Mouse (Mus musculus) C2C12 (cell line): ENCODE data around the gene Gcc1. TPM values are rescaled to one million over a fixed set of nuclear protein-coding genes. Genes with fewer than 3 reads are reported as not detected.

ENCODE experiments used
- H3K27me3 ChIP-seq: one replicate; pipeline ENCODE4 v1.6.1; 2011; ENCODE audit not compliant: control insufficient read depth, insufficient read depth, insufficient read length
- H3K36me3 ChIP-seq: one replicate; pipeline ENCODE4 v1.6.1; 2011; ENCODE audit not compliant: control insufficient read depth, insufficient read depth
- H3K4me3 ChIP-seq: one replicate; pipeline ENCODE4 v1.5.1; 2011; ENCODE audit warnings: mild to moderate bottlenecking, control low read depth; ENCODE audit not compliant: poor library complexity, insufficient read depth, severe bottlenecking
- H3K79me2 ChIP-seq: one replicate; pipeline ENCODE4 v1.6.1; 2011; ENCODE audit not compliant: control insufficient read depth, insufficient read depth
- H3K79me3 ChIP-seq: one replicate; pipeline ENCODE4 v1.6.1; 2011; ENCODE audit warnings: low read depth, control low read depth
- H3ac ChIP-seq: one replicate; pipeline ENCODE3; 2011; ENCODE audit warnings: low read depth; ENCODE audit not compliant: control insufficient read depth, insufficient read length
- CEBPB ChIP-seq: IDR thresholded peaks from one replicate; pipeline ENCODE4 v1.6.1; 2011; ENCODE audit warnings: low read depth, mild to moderate bottlenecking, control low read depth, moderate library complexity
- CTCF ChIP-seq: IDR thresholded peaks from one replicate; pipeline ENCODE4 v1.5.1; 2011; ENCODE audit not compliant: control insufficient read depth, insufficient read depth, insufficient read length
- FOSL1 ChIP-seq: IDR thresholded peaks from one replicate; pipeline ENCODE4 v1.8.0; 2011; ENCODE audit warnings: mild to moderate bottlenecking, low read length; ENCODE audit not compliant: poor library complexity, insufficient read depth, severe bottlenecking
- MAX ChIP-seq: IDR thresholded peaks from one replicate; pipeline ENCODE4 v1.6.1; 2011; ENCODE audit warnings: mild to moderate bottlenecking, control low read depth
- MYOD1 ChIP-seq: IDR thresholded peaks from one replicate; pipeline ENCODE4 v1.6.1; 2011; ENCODE audit warnings: low read depth; ENCODE audit not compliant: control insufficient read depth, insufficient read length
- MYOG ChIP-seq: IDR thresholded peaks from one replicate; pipeline ENCODE4 v1.6.1; 2011; ENCODE audit not compliant: control insufficient read depth, insufficient read length; ENCODE audit errors: extremely low read depth
- USF1 ChIP-seq: IDR thresholded peaks from one replicate; pipeline ENCODE4 v1.6.1; 2011; ENCODE audit warnings: low read depth, mild to moderate bottlenecking, control low read depth, moderate library complexity
- polyA plus RNA-seq: library from polyadenylated mRNA; unstranded; fragments of >200 nt; fragmentation: generic; extraction: Trizol; gene quantifications from one replicate; pipeline ENCODE4 v1.2.1, GENCODE M21; 2012; ENCODE audit warnings: missing spikeins

Gcc1 gene
- polyA plus RNA-seq, 1 experiment: 4.7 TPM

DNA sequence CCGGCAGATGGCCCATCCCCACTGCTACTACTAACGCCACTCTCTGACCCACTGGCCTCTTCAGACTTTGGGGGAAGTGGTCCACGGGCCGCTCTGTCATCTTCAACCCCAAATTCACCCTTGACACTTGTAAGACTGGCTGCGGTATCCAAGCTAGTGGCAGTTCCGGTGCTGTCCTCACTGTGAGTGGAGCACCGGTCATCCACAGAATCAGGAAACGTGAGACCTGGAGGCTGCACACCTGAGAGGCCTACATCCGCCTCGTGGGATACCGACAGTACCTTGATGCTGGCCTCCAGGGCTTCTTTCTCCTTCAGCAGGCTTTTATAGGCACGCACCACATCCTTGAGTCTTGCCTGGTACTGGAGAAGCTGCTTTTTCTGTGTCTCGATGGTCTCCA is 7.3 kb downstream of the Gcc1 start:
- Histone ChIP-seq H3K4me3 (peak overlapping the region; percentile 56), H3K79me3 (peaks cover 14% of the 10 kb centered on the region), H3K79me2 (peaks cover 32% of the 10 kb centered on the region), H3K36me3 (peaks cover 9% of the 10 kb centered on the region), H3ac (peak overlapping the region; percentile 84), H3K27me3 (no peaks in the 10 kb centered on the region)
- no peak for TF ChIP-seq MYOG
- no peak for TF ChIP-seq CEBPB
- no peak for TF ChIP-seq FOSL1
- no peak for TF ChIP-seq MAX
- no peak for TF ChIP-seq CTCF
- no peak for TF ChIP-seq MYOD1
- no peak for TF ChIP-seq USF1

DNA sequence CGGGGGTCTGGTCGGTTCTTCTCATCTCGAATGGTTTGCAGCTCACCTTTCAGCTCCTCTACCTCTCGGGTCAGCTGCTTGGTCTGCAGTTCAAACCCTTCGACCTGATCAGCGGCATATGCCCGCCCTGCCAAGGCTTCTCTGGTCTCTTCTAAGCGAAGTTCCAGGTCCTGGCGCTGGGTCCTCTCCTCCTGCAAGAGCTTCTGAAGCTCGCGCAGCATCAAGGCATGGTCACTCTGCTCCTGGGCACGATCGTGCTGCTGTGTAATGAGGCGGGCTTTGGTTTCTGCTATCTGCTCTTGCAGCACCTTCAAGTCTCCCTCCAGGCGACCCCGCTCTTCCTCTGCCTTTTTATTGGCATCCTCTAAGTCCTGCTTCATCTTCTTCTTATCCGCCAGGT is 7.8 kb downstream of the Gcc1 start:
- peaks cover 32% of the 10 kb centered on the region for H3K79me2 ChIP-seq
- no peaks in the 10 kb centered on the region for H3K27me3 ChIP-seq
- H3ac ChIP-seq: no peak overlapping the region
- H3K36me3 ChIP-seq: peaks cover 9% of the 10 kb centered on the region
- H3K79me3 ChIP-seq: peaks cover 14% of the 10 kb centered on the region
- TF ChIP-seq CTCF: no peak
- TF ChIP-seq CEBPB: no peak
- TF ChIP-seq MYOG: no peak
- no peak for TF ChIP-seq USF1
- TF ChIP-seq FOSL1: no peak
- no peak for TF ChIP-seq MAX
- TF ChIP-seq MYOD1: no peak
- H3K4me3 ChIP-seq: peak overlapping the region; percentile 56

DNA sequence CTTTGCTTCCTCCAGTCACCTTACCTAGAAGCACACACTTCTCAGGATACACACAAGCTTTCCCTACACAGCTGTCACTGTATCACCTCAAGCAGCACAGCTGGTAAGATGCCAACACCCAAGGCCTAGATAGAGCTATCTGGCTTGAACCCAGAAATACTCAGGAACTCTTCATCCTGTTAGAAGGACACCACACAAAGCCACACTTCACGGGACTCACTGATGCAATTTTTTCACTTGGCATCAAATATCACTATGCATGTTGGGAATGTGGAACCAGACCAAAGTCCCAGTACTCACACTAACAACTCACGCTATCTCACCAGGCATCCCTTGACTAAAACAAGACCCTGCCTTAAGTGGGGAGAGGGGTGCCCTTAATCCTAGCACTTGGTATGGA is 8.5 kb downstream of the Gcc1 start:
- TF ChIP-seq MAX (no peak), FOSL1 (no peak), MYOD1 (no peak)
- no peak overlapping the region for H3ac ChIP-seq
- H3K36me3 ChIP-seq: peaks cover 9% of the 10 kb centered on the region
- H3K27me3 ChIP-seq: no peaks in the 10 kb centered on the region
- H3K79me2 ChIP-seq: peaks cover 28% of the 10 kb centered on the region
- no peak overlapping the region for H3K4me3 ChIP-seq
- H3K79me3 ChIP-seq: peaks cover 10% of the 10 kb centered on the region

DNA sequence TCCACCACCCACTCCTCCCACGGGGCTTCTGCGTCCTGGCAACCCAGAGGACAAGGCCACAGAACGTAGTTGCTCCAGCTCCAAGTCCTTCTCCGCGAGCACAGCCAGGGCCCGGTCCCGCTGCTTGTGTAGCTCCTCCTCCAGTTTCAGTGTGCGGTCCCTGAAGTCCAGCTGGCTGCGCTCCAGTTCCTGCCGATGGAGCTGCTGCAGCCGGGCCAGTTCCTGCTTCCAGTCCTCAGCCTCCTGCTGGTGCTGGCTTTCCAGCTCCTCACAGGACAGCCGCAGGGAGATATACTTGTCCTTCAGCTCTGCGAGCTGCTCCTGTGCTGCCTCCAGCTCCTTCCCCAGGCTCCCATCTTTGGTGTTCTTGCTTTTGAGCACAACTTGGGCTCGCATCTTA is 9.7 kb downstream of the Gcc1 start:
- no peak for TF ChIP-seq MAX
- no peak for TF ChIP-seq USF1
- TF ChIP-seq CEBPB: no peak
- no peak for TF ChIP-seq FOSL1
- TF ChIP-seq CTCF: no peak
- no peak for TF ChIP-seq MYOD1
- TF ChIP-seq MYOG: no peak
- no peak overlapping the region for H3K4me3 ChIP-seq
- peaks cover 17% of the 10 kb centered on the region for H3K79me2 ChIP-seq
- peaks cover 9% of the 10 kb centered on the region for H3K36me3 ChIP-seq
- H3K27me3 ChIP-seq: no peaks in the 10 kb centered on the region
- H3ac ChIP-seq: no peak overlapping the region
- H3K79me3 ChIP-seq: peaks cover 7% of the 10 kb centered on the region

DNA sequence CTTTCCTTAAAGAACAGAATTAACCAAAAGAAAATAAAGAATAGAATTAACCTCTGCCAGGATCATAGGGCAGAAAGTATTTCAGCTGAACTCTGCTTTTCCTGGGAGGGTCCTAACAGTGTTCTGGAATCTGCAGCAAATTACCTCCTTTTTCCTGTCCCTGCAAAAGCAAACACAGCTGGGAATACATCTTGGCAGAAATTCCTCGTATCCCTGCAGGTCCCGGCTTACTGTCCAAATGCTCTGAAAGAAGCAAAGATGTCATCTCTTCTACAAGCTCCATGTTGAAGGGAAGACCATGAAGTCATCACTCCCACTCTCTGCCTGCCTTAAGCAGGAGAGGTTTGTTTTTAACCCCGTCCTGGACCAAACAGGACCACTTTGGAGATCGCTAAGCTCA is 11.2 kb downstream of the Gcc1 start:
- no peak for TF ChIP-seq USF1
- TF ChIP-seq MAX: no peak
- Histone ChIP-seq H3K4me3 (no peak overlapping the region), H3K79me3 (peaks cover 7% of the 10 kb centered on the region), H3K79me2 (peaks cover 17% of the 10 kb centered on the region), H3K36me3 (peaks cover 9% of the 10 kb centered on the region), H3K27me3 (no peaks in the 10 kb centered on the region), H3ac (no peak overlapping the region)

DNA sequence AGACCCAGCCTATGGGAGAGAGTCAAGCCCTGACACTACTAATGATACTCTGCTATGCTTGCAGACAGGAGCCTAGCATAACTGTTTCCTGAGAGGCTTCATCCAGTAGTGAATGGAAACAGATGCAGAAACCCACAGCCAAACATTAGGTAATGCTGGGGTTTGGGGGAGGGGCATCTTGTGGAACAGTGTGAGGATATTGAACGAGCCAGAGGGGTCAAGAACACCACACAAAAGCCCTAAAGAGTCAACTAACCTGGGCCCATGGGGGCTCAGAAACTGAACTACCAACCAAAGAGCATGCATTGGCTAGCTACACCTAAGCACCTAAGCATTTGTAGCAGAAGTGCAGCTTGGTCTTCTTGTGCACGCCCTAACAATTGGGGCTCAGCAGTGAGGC is 17.0 kb downstream of the Gcc1 start:
- H3K36me3 ChIP-seq: no peaks in the 10 kb centered on the region
- H3K79me3 ChIP-seq: no peaks in the 10 kb centered on the region
- H3ac ChIP-seq: no peak overlapping the region
- TF ChIP-seq MAX: no peak
- TF ChIP-seq FOSL1: no peak
- TF ChIP-seq MYOG: no peak
- TF ChIP-seq USF1: no peak
- no peak for TF ChIP-seq MYOD1
- no peak for TF ChIP-seq CEBPB
- TF ChIP-seq CTCF: no peak
- no peaks in the 10 kb centered on the region for H3K27me3 ChIP-seq
- no peaks in the 10 kb centered on the region for H3K79me2 ChIP-seq
- no peak overlapping the region for H3K4me3 ChIP-seq

DNA sequence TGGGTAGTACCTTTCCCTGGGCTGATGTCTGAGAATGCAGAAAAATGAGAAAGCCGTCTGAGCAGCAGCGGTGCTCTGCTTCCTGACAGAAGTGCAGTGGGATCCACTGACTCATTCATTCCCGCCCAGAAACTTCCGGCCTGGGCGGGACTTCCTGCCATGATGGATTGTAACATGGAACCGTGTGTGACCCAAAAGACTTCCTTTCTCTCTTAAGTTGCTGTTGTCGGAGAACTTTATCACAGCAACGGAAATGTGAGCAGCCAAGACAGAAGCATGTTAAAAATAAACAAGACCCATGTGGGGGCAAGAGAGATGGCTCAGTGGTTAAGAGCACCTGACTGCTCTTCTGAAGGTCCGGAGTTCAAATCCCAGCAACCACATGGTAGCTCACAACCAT is 18.1 kb downstream of the Gcc1 start:
- H3K4me3 ChIP-seq: no peak overlapping the region
- H3K36me3 ChIP-seq: no peaks in the 10 kb centered on the region
- TF ChIP-seq MYOG: no peak
- no peak for TF ChIP-seq MYOD1
- no peak for TF ChIP-seq MAX
- TF ChIP-seq FOSL1: no peak
- no peak for TF ChIP-seq CTCF
- no peak for TF ChIP-seq USF1
- no peak for TF ChIP-seq CEBPB
- no peak overlapping the region for H3ac ChIP-seq
- no peaks in the 10 kb centered on the region for H3K79me2 ChIP-seq
- H3K27me3 ChIP-seq: no peaks in the 10 kb centered on the region
- H3K79me3 ChIP-seq: no peaks in the 10 kb centered on the region
